Mouse (Mus musculus) heart, postnatal 0 days (tissue): ENCODE measurements around the gene Pdzd9. TPM values are rescaled to one million over a fixed set of nuclear protein-coding genes. Genes with fewer than 3 reads are reported as not detected.

ENCODE experiments used
- ATAC-seq: fragments of 200-750 bp; cut with Nextera tagmentation; 2 replicates; pipeline ENCODE4 v1.8.0; 2017; ENCODE audit warnings: low read depth, moderate number of reproducible peaks, moderate library complexity; ENCODE audit not compliant: insufficient read depth
- DNase-seq: peaks from one replicate; pipeline ENCODE4 v3.0.0-alpha.2; 2016; ENCODE audit warnings: low spot score
- H3K27ac ChIP-seq: fragments of 300-500 bp; sonication (generic); 2 replicates; pipeline ENCODE4 v1.5.1; 2014; ENCODE audit warnings: low read depth, mild to moderate bottlenecking
- H3K27me3 ChIP-seq: fragments of 300-500 bp; sonication (generic); 2 replicates; pipeline ENCODE4 v1.6.1; 2014; ENCODE audit warnings: low read length, mixed read lengths; ENCODE audit not compliant: control insufficient read depth, insufficient read depth
- H3K36me3 ChIP-seq: fragments of 300-500 bp; sonication (generic); replicated peaks from 2 replicates; pipeline ENCODE4 v1.6.1; 2014; ENCODE audit warnings: low read length, mixed read lengths; ENCODE audit not compliant: control insufficient read depth, insufficient read depth
- H3K4me1 ChIP-seq: fragments of 300-500 bp; sonication (generic); 2 replicates; pipeline ENCODE4 v1.6.1; 2014; ENCODE audit warnings: antibody characterized with exemption; ENCODE audit not compliant: control insufficient read depth, insufficient read depth
- H3K4me2 ChIP-seq: fragments of 300-500 bp; sonication (generic); 2 replicates; pipeline ENCODE4 v1.6.1; 2014; ENCODE audit warnings: low read depth, mild to moderate bottlenecking, low read length, moderate library complexity
- H3K4me3 ChIP-seq: fragments of 300-500 bp; sonication (generic); 2 replicates; pipeline ENCODE4 v1.5.1; 2014; ENCODE audit warnings: low read depth, low read length
- H3K9ac ChIP-seq: fragments of 300-500 bp; sonication (generic); replicated peaks from 2 replicates; pipeline ENCODE4 v1.6.1; 2014; ENCODE audit warnings: low read depth, low read length, mixed read lengths
- H3K9me3 ChIP-seq: fragments of 300-500 bp; sonication (generic); replicated peaks from 2 replicates; pipeline ENCODE4 v1.6.1; 2016; ENCODE audit warnings: low read length; ENCODE audit not compliant: control insufficient read depth
- CTCF ChIP-seq: IDR thresholded peaks from 2 replicates; pipeline ENCODE4 v1.5.1; 2016; ENCODE audit warnings: antibody characterized with exemption, control low read depth, low read depth
- EP300 ChIP-seq: IDR thresholded peaks from 2 replicates; pipeline ENCODE4 v1.6.1; 2016; ENCODE audit warnings: antibody characterized with exemption, low read depth
- WGBS: fragments of 180-500 bp; shearing (Covaris S2); extraction: QIAGEN DNeasy Blood & Tissue Kit; methylation state at CpG from one replicate; pipeline ENCODE4 v1.1.7; 2014; 5-methylcytosine and 5-hydroxymethylcytosine counted together
- polyA plus RNA-seq: library from polyadenylated mRNA; unstranded; fragments of >200 nt; fragmentation: Nextera tagmentation; extraction: Ambion mirVana; gene quantifications from 2 replicates; pipeline ENCODE4 v1.2.1, GENCODE M21; 2015
- total RNA-seq: library from RNA; depleted of rRNA; stranded (reverse); fragments of >200 nt; gene quantifications from 2 replicates; pipeline ENCODE4 v1.2.3, GENCODE M21; 2014; ENCODE audit warnings: low replicate concordance; rRNA removed

Pdzd9 gene
- total and polyA plus RNA-seq, 2 experiments from 2014 or later = 0.37 TPM; not detected in 1

- Histone ChIP-seq H3K9ac (no peak overlapping the region), H3K27ac (no peak overlapping the region), H3K9me3 (no peaks in the 10 kb centered on the region), H3K36me3 (no peaks in the 10 kb centered on the region), H3K27me3 (no peaks in the 10 kb centered on the region), H3K4me3 (no peak overlapping the region), H3K4me1 (no peaks in the 10 kb centered on the region), H3K4me2 (no peak overlapping the region)
- ATAC-seq (no peak), DNase-seq (no peak)
- no peak for TF ChIP-seq CTCF
- no peak for TF ChIP-seq EP300
- 70% methylated on average over 8 of the region's 8 CpGs for WGBS
Observed at GRCm38 (mm10) chr7:120620075-120620771, 49.9 kb downstream of the Pdzd9 start.

Other genes with a start within 250 kb of the Pdzd9 start
- 734 and 751 TPM in 2 replicates for gene Uqcrc2, start 35.2 kb downstream of the Pdzd9 start, total RNA-seq
- gene Uqcrc2, start 35.2 kb downstream of the Pdzd9 start, polyA plus RNA-seq = 791 and 812 TPM in 2 replicates
- gene Mosmo, start 7.3 kb upstream of the Pdzd9 start, total RNA-seq = 17.4 and 51.1 TPM in 2 replicates
- gene Mosmo, start 7.3 kb upstream of the Pdzd9 start, polyA plus RNA-seq = 9.9 and 11.7 TPM in 2 replicates
- gene Vwa3a, start 69.0 kb upstream of the Pdzd9 start, total RNA-seq = 0.04 and 2.2 TPM in 2 replicates
- 0.85 and 1.1 TPM in 2 replicates for gene Vwa3a, start 69.0 kb upstream of the Pdzd9 start, polyA plus RNA-seq
- not detected in 2 replicates for gene Gm5737, start 142.0 kb upstream of the Pdzd9 start, total RNA-seq
- not detected in 2 replicates for gene Gm5737, start 142.0 kb upstream of the Pdzd9 start, polyA plus RNA-seq
- 31.9 and 48.2 TPM in 2 replicates for gene Eef2k, start 172.5 kb upstream of the Pdzd9 start, total RNA-seq
- 22.7 and 23.6 TPM in 2 replicates for gene Eef2k, start 172.5 kb upstream of the Pdzd9 start, polyA plus RNA-seq
- 14.5 and 20.6 TPM in 2 replicates for gene Polr3e, start 247.4 kb upstream of the Pdzd9 start, total RNA-seq
- 11.5 and 12.2 TPM in 2 replicates for gene Polr3e, start 247.4 kb upstream of the Pdzd9 start, polyA plus RNA-seq